Comparison of ENCODE assay signal across 15 mouse cellular contexts in the genomic region with DNA sequence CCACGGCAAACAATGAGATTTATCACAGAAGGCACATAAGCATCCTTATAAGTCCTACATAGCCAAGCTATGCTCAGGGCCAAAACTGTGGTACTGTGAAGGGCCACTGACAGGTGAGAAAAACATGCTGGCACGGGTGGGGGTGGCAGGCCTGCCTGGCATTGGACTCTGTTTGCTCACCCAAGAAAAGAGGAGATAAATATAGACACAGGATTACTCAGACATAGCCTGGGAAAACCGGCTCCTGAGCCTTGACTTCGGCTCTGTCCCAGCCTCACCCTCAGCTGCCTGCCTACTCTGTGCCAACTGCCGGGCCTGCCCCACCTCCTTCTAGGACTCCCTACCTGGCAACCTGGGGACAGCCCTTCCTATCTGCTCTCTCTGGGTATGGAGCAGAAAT. TPM values are rescaled to one million over a fixed set of nuclear protein-coding genes. Genes with fewer than 3 reads are reported as not detected.
DNase-seq lines count a peak whose midpoint lies in the region; ATAC-seq and TF ChIP-seq lines count a peak whose summit lies in the region.
"Had no signal": no experiment of that assay in that cellular context is flagged by ENCODE, and none has a peak within 500 bp of the region (broad histone marks: within the 10 kb centered on the region; RNA-seq: fewer than 3 reads in every experiment).

No protein-coding gene starts in this region.

- no peak overlapping the region for H3K4me2 ChIP-seq in intestine, postnatal 0 days (replicated peaks; ENCODE audit: low read depth)
- H3K4me2 ChIP-seq: embryonic facial prominence, embryonic 13.5 days; forebrain, embryonic 15.5 days; hindbrain, embryonic 14.5 days; limb, embryonic 12.5 days had no signal

- no peak overlapping the region for H3K4me3 ChIP-seq in left cerebral cortex, adult 2 months
- H3K4me3 ChIP-seq in intestine, postnatal 0 days (ENCODE audit: low read depth, low read length) = no peak overlapping the region
- H3K4me3 ChIP-seq: embryonic facial prominence, embryonic 13.5 days; forebrain, embryonic 15.5 days; limb, embryonic 12.5 days had no signal

- no peaks in the 10 kb centered on the region for H3K36me3 ChIP-seq in intestine, postnatal 0 days (ENCODE audit: control insufficient read depth, insufficient read depth)
- H3K36me3 ChIP-seq: embryonic facial prominence, embryonic 13.5 days; forebrain, embryonic 15.5 days; limb, embryonic 12.5 days had no signal

- no peak for ATAC-seq in intestine, postnatal 0 days
- ATAC-seq: forebrain, embryonic 15.5 days had no signal

- no peak overlapping the region for H3K9ac ChIP-seq in intestine, postnatal 0 days (ENCODE audit: low read depth, low read length)
- H3K9ac ChIP-seq: embryonic facial prominence, embryonic 13.5 days; forebrain, embryonic 15.5 days; hindbrain, embryonic 14.5 days; limb, embryonic 12.5 days had no signal

- DNase-seq in left cerebral cortex, adult 2 months (ENCODE audit: extremely low spot score in 1 of 2, low spot score in 2 of 2) = peak; percentile 36 to 52
- DNase-seq in left cerebral cortex, postnatal 10 days (ENCODE audit: extremely low spot score in 1 of 2, low spot score in 2 of 2) = no peak
- DNase-seq in cerebellum, adult 18-20 months = peak; percentile 74 to 76
- peak; percentile 89 to 91 for DNase-seq in cerebellum, postnatal 25 days
- DNase-seq in heart, postnatal 36 days = peak; percentile 45 to 53
- no peak for DNase-seq in layer of hippocampus, adult 11-12 months (ENCODE audit: low spot score)
- DNase-seq in kidney, postnatal 36 days = no peak
- DNase-seq: retina, postnatal 1 day had no signal

- H3K9me3 ChIP-seq in intestine, postnatal 0 days (ENCODE audit: control insufficient read depth) = no peaks in the 10 kb centered on the region
- H3K9me3 ChIP-seq: embryonic facial prominence, embryonic 13.5 days; forebrain, embryonic 15.5 days; limb, embryonic 12.5 days had no signal

- 55% methylated on average over 5 of the region's 5 CpGs for WGBS in intestine, postnatal 0 days

- intact Hi-C loops in left cerebral cortex, adult 2 months (cut with DNase I) = no loop called here
- intact Hi-C loops in left cerebral cortex, postnatal 10 days (cut with DNase I) = no loop called here
- intact Hi-C loops in heart, postnatal 36 days (cut with DNase I) = no loop called here

- H3K27me3 ChIP-seq in intestine, postnatal 0 days (replicated peaks; ENCODE audit: control insufficient read depth, insufficient read depth, low read length) = no peaks in the 10 kb centered on the region
- H3K27me3 ChIP-seq: forebrain, embryonic 15.5 days had no signal

- no peak for TF ChIP-seq CTCF in left cerebral cortex, adult 2 months (IDR thresholded peaks at IDR 0.05)
- no peak for TF ChIP-seq CTCF in intestine, postnatal 0 days (IDR thresholded peaks at IDR 0.05; ENCODE audit: low read depth)

- no peak overlapping the region for H3K27ac ChIP-seq in left cerebral cortex, adult 2 months
- no peak overlapping the region for H3K27ac ChIP-seq in intestine, postnatal 0 days (ENCODE audit: low read depth, low read length)
- H3K27ac ChIP-seq: embryonic facial prominence, embryonic 13.5 days; forebrain, embryonic 15.5 days; hindbrain, embryonic 14.5 days; kidney, postnatal 0 days; limb, embryonic 12.5 days had no signal

- H3K4me1 ChIP-seq in intestine, postnatal 0 days (replicated peaks; ENCODE audit: control insufficient read depth, insufficient read depth, low read length) = 0 out of 2 replicates have a peak, but pooled peaks cover 4% of the 10 kb centered on the region

RNA-seq across cellular contexts. Expression of a gene that starts 16.7 kb away (rescaled TPM):
- total RNA-seq in left cerebral cortex, adult 2 months (2021) = not detected
- not detected for total RNA-seq in left cerebral cortex, postnatal 10 days (2021)
- total RNA-seq in heart, postnatal 36 days (2021) = not detected
- polyA plus RNA-seq in intestine, postnatal 0 days (2015; fragmentation: Nextera tagmentation; extraction: Ambion mirVana) = 4.7 and 5.6 TPM in 2 replicates
- polyA plus RNA-seq: hindbrain, embryonic 14.5 days; kidney, postnatal 0 days; testis, adult 2 months had no signal

Comparison
In these comparisons a context has a peak if more than half of its experiments do, and no peak if none do; other contexts are left out.
1. DNase-seq: peak in left cerebral cortex, adult 2 months (2 of 2), cerebellum, adult 18-20 months (2 of 2), cerebellum, postnatal 25 days (2 of 2) and heart, postnatal 36 days (2 of 2); none in left cerebral cortex, postnatal 10 days (0 of 2), layer of hippocampus, adult 11-12 months (single experiment) and kidney, postnatal 36 days (0 of 2).